Mouse (Mus musculus) neural tube, embryonic 14.5 days (tissue): ENCODE data around the gene Cenph. TPM values are rescaled to one million over a fixed set of nuclear protein-coding genes. Genes with fewer than 3 reads are reported as not detected.

Experiments used
- ATAC-seq: fragments of 200-750 bp; cut with Nextera tagmentation; 2 replicates; pipeline ENCODE4 v1.8.0; 2017; ENCODE audit warnings: low read depth, mild to moderate bottlenecking, moderate TSS enrichment, moderate library complexity
- H3K27ac ChIP-seq: fragments of 300-500 bp; sonication (generic); 2 replicates; pipeline ENCODE4 v1.5.1; 2014; ENCODE audit warnings: low read depth, mild to moderate bottlenecking, control low read depth, low read length, moderate library complexity, mixed read lengths
- H3K27me3 ChIP-seq: fragments of 300-500 bp; sonication (generic); 2 replicates; pipeline ENCODE4 v1.6.1; 2014; ENCODE audit warnings: low read length; ENCODE audit not compliant: control insufficient read depth, insufficient read depth
- H3K36me3 ChIP-seq: fragments of 300-500 bp; sonication (generic); 2 replicates; pipeline ENCODE4 v1.6.1; 2014; ENCODE audit warnings: low read length, mixed read lengths; ENCODE audit not compliant: control insufficient read depth, insufficient read depth
- H3K4me1 ChIP-seq: fragments of 300-500 bp; sonication (generic); 2 replicates; pipeline ENCODE4 v1.6.1; 2014; ENCODE audit warnings: low read length; ENCODE audit not compliant: control insufficient read depth, insufficient read depth
- H3K4me2 ChIP-seq: fragments of 300-500 bp; sonication (generic); 2 replicates; pipeline ENCODE4 v1.6.1; 2014; ENCODE audit warnings: mild to moderate bottlenecking, low read depth, low read length, control low read depth
- H3K4me3 ChIP-seq: fragments of 300-500 bp; sonication (generic); 2 replicates; pipeline ENCODE4 v1.5.1; 2014; ENCODE audit warnings: low read depth, low read length, control low read depth, mixed read lengths
- H3K9ac ChIP-seq: fragments of 300-500 bp; sonication (generic); replicated peaks from 2 replicates; pipeline ENCODE4 v1.6.1; 2014; ENCODE audit warnings: low read depth, mild to moderate bottlenecking, control low read depth, low read length, mixed read lengths
- H3K9me3 ChIP-seq: fragments of 300-500 bp; sonication (generic); 2 replicates; pipeline ENCODE4 v1.6.1; 2016; ENCODE audit warnings: low read length; ENCODE audit not compliant: control insufficient read depth
- WGBS: fragments of 180-500 bp; shearing (Covaris S2); extraction: QIAGEN DNeasy Blood & Tissue Kit; methylation state at CpG from one replicate; pipeline ENCODE4 v1.1.7; 2014; 5-methylcytosine and 5-hydroxymethylcytosine counted together
- polyA plus RNA-seq: library from polyadenylated mRNA; unstranded; fragments of >200 nt; fragmentation: Nextera tagmentation; extraction: Ambion mirVana; gene quantifications from 2 replicates; pipeline ENCODE4 v1.2.1, GENCODE M21; 2014

Cenph gene
- polyA plus RNA-seq, 1 experiment from 2014 or later = 4.4 TPM

DNA sequence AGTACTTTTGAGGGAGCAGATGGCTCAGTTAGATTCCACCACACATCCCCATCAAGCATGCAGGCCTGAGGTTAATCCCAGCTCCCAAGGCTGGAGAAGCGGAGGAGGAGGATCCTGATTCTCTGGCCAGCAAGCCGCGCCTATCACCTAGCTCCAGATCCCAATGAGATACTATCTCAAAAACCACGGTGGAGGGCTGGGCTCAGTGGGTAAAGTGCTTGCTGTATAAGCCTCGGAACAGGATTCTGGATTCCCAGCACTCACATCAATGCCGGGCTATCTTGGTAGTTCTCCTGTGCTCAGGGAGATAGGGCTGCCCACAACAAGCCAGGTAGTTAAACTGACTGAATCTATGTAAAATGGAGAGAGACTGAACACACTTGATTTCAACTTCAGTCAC lies 60.2 kb downstream of the Cenph start:
- Histone ChIP-seq H3K9me3 (no peaks in the 10 kb centered on the region), H3K4me1 (no peaks in the 10 kb centered on the region), H3K9ac (no peak overlapping the region), H3K4me2 (no peak overlapping the region), H3K36me3 (peaks cover 42% of the 10 kb centered on the region), H3K4me3 (no peak overlapping the region), H3K27me3 (no peaks in the 10 kb centered on the region), H3K27ac (no peak overlapping the region)
- 93% methylated on average over 6 of the region's 6 CpGs for WGBS
- no peak for ATAC-seq

Other genes with a start within 250 kb of the Cenph start
- gene Ocln, start 223.2 kb downstream of the Cenph start, polyA plus RNA-seq = 3.7 and 5.0 TPM in 2 replicates
- gene Marveld2, start 158.9 kb downstream of the Cenph start, polyA plus RNA-seq = 1.6 and 2.9 TPM in 2 replicates
- 306 and 327 TPM in 2 replicates for gene Ak6, start 124.9 kb downstream of the Cenph start, polyA plus RNA-seq
- 18.7 and 21.8 TPM in 2 replicates for gene Rad17, start 124.8 kb downstream of the Cenph start, polyA plus RNA-seq
- gene Taf9, start 124.3 kb downstream of the Cenph start, polyA plus RNA-seq = 34.0 and 41.3 TPM in 2 replicates
- gene Ccdc125, start 106.2 kb downstream of the Cenph start, polyA plus RNA-seq = 1.1 and 1.6 TPM in 2 replicates
- gene Cdk7, start 45.0 kb downstream of the Cenph start, polyA plus RNA-seq = 43.6 and 44.1 TPM in 2 replicates
- gene Mrps36, start 31.2 kb downstream of the Cenph start, polyA plus RNA-seq = 156 and 169 TPM in 2 replicates
- gene Ccnb1, start 10.7 kb upstream of the Cenph start, polyA plus RNA-seq = 18.4 and 25.9 TPM in 2 replicates
- 40.2 and 45.3 TPM in 2 replicates for gene Slc30a5, start 57.5 kb upstream of the Cenph start, polyA plus RNA-seq